Mouse (Mus musculus) liver, embryonic 11.5 days (tissue): ENCODE measurements around the gene Tnfrsf21. TPM values are rescaled to one million over a fixed set of nuclear protein-coding genes. Genes with fewer than 3 reads are reported as not detected.

Source experiments
- ATAC-seq: fragments of 200-750 bp; cut with Nextera tagmentation; replicated peaks from 2 replicates; pipeline ENCODE4 v1.8.0; 2017; ENCODE audit warnings: moderate number of reproducible peaks, mild to moderate bottlenecking, moderate TSS enrichment, moderate library complexity; ENCODE audit not compliant: low FRiP score
- DNase-seq: peaks from one replicate; pipeline ENCODE4 v3.0.0-alpha.2; 2017; ENCODE audit warnings: low spot score
- H3K27ac ChIP-seq: fragments of 300-500 bp; sonication (generic); 2 replicates; pipeline ENCODE4 v1.5.1; 2014; ENCODE audit warnings: mild to moderate bottlenecking, low read depth, low read length, control low read depth
- H3K27me3 ChIP-seq: fragments of 300-500 bp; sonication (generic); replicated peaks from 2 replicates; pipeline ENCODE4 v1.6.1; 2014; ENCODE audit warnings: low read length, mixed read lengths; ENCODE audit not compliant: control insufficient read depth, insufficient read depth
- H3K36me3 ChIP-seq: fragments of 300-500 bp; sonication (generic); 2 replicates; pipeline ENCODE4 v1.6.1; 2014; ENCODE audit warnings: mild to moderate bottlenecking, low read length, moderate library complexity, mixed read lengths; ENCODE audit not compliant: control insufficient read depth, insufficient read depth
- H3K4me1 ChIP-seq: fragments of 300-500 bp; sonication (generic); replicated peaks from 2 replicates; pipeline ENCODE4 v1.6.1; 2014; ENCODE audit warnings: low read length, mixed read lengths; ENCODE audit not compliant: control insufficient read depth, insufficient read depth
- H3K4me2 ChIP-seq: fragments of 300-500 bp; sonication (generic); 2 replicates; pipeline ENCODE4 v1.6.1; 2014; ENCODE audit warnings: mild to moderate bottlenecking, control low read depth, moderate library complexity
- H3K4me3 ChIP-seq: fragments of 300-500 bp; sonication (generic); 2 replicates; pipeline ENCODE4 v1.5.1; 2014; ENCODE audit warnings: low read depth, low read length, control low read depth
- H3K9ac ChIP-seq: fragments of 300-500 bp; sonication (generic); 2 replicates; pipeline ENCODE4 v1.6.1; 2014; ENCODE audit warnings: low read depth, low read length, control low read depth
- H3K9me3 ChIP-seq: fragments of 300-500 bp; sonication (generic); 2 replicates; pipeline ENCODE4 v1.6.1; 2016; ENCODE audit warnings: low read length, inconsistent platforms, mixed read lengths; ENCODE audit not compliant: control insufficient read depth
- WGBS: fragments of 180-500 bp; shearing (Covaris S2); extraction: QIAGEN DNeasy Blood & Tissue Kit; methylation state at CpG from one replicate; pipeline ENCODE4 v1.1.7; 2014; 5-methylcytosine and 5-hydroxymethylcytosine counted together
- polyA plus RNA-seq: library from polyadenylated mRNA; unstranded; fragments of >200 nt; fragmentation: Nextera tagmentation; extraction: Ambion mirVana; gene quantifications from 2 replicates; pipeline ENCODE4 v1.2.1, GENCODE M21; 2014

Gene Tnfrsf21
- polyA plus RNA-seq, 1 experiment from 2014 or later: 30.8 TPM

DNA sequence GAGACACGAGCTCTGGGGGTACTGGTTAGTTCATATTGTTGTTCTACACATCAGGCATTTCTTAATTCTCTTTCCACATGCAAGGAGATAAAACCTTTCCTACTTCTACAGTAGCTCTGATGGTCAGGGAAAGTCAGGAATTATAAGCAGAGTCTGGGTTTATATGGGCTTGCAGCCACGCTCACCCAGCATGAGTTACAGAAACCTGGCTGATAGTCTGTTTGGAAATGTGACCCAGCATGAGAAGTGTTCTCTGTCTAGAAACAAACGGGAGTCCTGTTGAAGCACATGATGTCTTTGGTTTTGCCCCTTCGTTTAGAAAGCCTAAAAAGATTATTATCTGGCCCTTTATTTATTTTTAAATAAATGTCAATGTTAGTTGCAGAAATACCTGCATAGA, 118.6 kb downstream of the Tnfrsf21 start:
- H3K9me3 ChIP-seq: no peaks in the 10 kb centered on the region
- DNase-seq (no peak), ATAC-seq (no peak)
- H3K4me2 ChIP-seq: no peak overlapping the region
- no peaks in the 10 kb centered on the region for H3K27me3 ChIP-seq
- H3K4me3 ChIP-seq: no peak overlapping the region
- H3K9ac ChIP-seq: no peak overlapping the region
- no peak overlapping the region for H3K27ac ChIP-seq
- H3K4me1 ChIP-seq: no peaks in the 10 kb centered on the region; the same call in 1 of the 2 replicates
- no peaks in the 10 kb centered on the region for H3K36me3 ChIP-seq
- 70% methylated on average over 4 of the region's 4 CpGs for WGBS

DNA sequence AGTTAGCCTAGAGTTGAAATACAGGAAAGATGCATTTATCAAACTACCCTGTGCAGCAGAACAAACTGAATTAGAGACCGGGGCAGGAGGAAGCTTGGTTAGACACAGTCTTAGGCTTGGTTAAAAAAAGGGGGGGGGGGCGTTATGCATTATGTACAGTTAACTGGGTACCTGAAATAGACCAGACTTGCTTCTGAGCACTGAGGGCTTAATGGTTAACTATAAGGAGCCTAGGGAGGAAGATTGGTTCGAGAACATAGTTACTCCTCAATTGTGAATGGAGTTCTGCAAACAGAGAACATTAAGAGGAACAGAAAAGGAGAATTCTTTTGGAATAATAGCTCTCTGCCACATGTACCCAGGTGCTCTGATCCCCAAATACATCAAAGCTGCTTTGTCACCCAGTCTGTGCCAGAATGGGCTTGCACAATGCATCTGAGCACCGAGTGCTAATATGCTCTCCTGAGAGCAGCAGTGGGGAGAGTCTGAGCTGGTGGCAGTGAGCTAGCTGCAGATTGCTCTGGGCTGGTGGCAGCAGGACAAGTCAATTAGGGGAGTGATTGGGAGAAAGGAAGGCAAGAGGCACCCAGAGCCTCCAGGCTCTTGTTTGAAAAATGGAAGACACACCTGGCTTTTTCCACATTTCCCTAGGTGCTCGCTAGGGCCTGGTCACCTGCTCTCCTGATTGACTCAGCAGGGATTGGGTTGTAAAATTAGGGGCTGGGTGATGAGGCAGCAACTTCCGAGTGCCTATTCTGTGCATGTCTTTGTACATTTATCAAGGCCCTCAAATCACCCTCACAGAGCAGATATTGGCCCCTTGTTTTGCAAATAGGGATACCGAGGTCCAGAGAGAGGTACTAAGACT, 119.3 kb downstream of the Tnfrsf21 start:
- no peaks in the 10 kb centered on the region; the same call in 1 of the 2 replicates for H3K4me1 ChIP-seq
- H3K4me3 ChIP-seq: no peak overlapping the region
- DNase-seq: no peak
- no peaks in the 10 kb centered on the region for H3K36me3 ChIP-seq
- H3K4me2 ChIP-seq: no peak overlapping the region
- H3K27ac ChIP-seq: no peak overlapping the region
- 68% methylated on average over 7 of the region's 7 CpGs for WGBS
- no peak for ATAC-seq
- no peaks in the 10 kb centered on the region for H3K27me3 ChIP-seq
- H3K9me3 ChIP-seq: no peaks in the 10 kb centered on the region
- no peak overlapping the region for H3K9ac ChIP-seq

DNA sequence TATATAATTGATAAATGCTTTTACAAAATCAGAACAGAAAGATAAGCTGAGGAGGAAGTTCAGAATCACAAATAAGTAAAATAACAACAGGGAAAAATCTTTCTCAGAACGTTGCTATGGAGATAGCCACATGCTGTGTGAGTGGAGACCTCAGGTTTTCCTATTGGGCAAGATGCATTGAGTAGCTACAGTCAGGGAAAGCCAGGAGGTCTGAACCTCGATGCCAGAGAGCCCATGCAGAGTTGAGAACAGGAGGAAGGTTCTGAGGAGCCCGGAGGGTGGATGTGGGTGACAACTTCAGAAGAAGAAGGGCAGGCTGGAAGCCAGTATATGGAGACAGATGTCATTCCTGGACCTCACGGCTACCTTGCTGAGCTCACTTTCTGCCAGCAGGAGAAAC, 120.4 kb downstream of the Tnfrsf21 start:
- Histone ChIP-seq H3K9me3 (no peaks in the 10 kb centered on the region), H3K9ac (no peak overlapping the region), H3K36me3 (no peaks in the 10 kb centered on the region), H3K27me3 (no peaks in the 10 kb centered on the region), H3K4me2 (no peak overlapping the region), H3K27ac (no peak overlapping the region), H3K4me3 (no peak overlapping the region), H3K4me1 (no peaks in the 10 kb centered on the region)
- no peak for ATAC-seq
- WGBS: 66% methylated on average over 4 of the region's 4 CpGs
- no peak for DNase-seq

DNA sequence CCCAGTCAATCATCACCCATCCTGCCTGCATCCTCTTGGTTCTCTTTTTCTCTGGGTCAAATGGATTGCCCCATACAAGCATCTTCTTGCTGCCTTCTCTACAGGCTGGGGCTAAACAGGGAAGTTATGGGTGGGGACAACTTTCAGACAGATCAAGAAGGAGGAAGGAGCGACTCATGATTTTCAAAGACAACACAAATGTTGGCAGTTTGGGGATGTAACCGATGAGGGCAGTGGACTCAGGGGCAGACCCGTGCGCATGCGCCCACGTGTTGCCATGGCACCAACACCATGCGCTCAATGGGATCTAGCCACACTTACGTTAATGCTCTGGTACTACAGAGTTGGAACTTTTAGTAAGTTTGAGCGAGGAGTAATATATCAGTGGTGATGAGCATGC, 121.5 kb downstream of the Tnfrsf21 start:
- ATAC-seq: peak; percentile 34; the same call in 1 of the 2 replicates
- Histone ChIP-seq H3K4me2 (no peak overlapping the region), H3K4me3 (no peak overlapping the region), H3K36me3 (no peaks in the 10 kb centered on the region), H3K27me3 (no peaks in the 10 kb centered on the region), H3K9ac (no peak overlapping the region), H3K9me3 (no peaks in the 10 kb centered on the region), H3K4me1 (no peaks in the 10 kb centered on the region), H3K27ac (no peak overlapping the region)
- WGBS: 73% methylated on average over 9 of the region's 9 CpGs
- no peak for DNase-seq

DNA sequence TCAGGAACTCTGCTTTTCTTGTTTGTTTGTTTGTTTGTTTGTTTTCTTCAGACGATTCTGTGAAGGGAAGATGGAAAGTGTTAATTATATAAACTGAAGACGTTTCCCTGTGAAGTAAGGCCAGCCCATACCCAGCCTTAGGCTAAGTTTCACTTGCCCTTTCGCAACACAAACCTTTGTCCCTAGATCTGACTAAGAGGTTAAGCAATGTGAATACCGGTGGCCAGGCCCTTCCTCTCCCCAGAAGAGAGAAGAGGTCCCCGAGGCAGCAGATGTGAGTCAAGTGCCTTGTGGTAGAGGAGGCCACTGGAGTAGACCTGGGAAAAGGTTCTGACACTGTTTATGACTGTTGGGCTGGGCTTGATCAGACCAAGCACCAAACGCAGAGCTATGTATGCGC, 122.0 kb downstream of the Tnfrsf21 start:
- ATAC-seq (no peak; the same call in 1 of the 2 replicates), DNase-seq (no peak)
- Histone ChIP-seq H3K27ac (no peak overlapping the region), H3K4me1 (no peaks in the 10 kb centered on the region), H3K9me3 (no peaks in the 10 kb centered on the region), H3K9ac (no peak overlapping the region), H3K4me2 (no peak overlapping the region), H3K36me3 (no peaks in the 10 kb centered on the region), H3K4me3 (no peak overlapping the region), H3K27me3 (no peaks in the 10 kb centered on the region)
- 66% methylated on average over 7 of the region's 7 CpGs for WGBS

Other genes with a start within 250 kb of the Tnfrsf21 start
- 22.2 and 22.7 TPM in 2 replicates for gene Cd2ap, start 139.9 kb upstream of the Tnfrsf21 start, polyA plus RNA-seq